Mouse (Mus musculus): ENCODE data around the gene Oat. TPM values are rescaled to one million over a fixed set of nuclear protein-coding genes. Genes with fewer than 3 reads are reported as not detected.
A peak's percentile ranks its signal among the peaks of the same experiment; 100 is the strongest.

Gene Oat
- total RNA-seq (2014; fragmentation: Nextera tagmentation) (147 and 193 TPM in 2 replicates), total RNA-seq (2017) (236 and 240 TPM in 2 replicates)

DNA sequence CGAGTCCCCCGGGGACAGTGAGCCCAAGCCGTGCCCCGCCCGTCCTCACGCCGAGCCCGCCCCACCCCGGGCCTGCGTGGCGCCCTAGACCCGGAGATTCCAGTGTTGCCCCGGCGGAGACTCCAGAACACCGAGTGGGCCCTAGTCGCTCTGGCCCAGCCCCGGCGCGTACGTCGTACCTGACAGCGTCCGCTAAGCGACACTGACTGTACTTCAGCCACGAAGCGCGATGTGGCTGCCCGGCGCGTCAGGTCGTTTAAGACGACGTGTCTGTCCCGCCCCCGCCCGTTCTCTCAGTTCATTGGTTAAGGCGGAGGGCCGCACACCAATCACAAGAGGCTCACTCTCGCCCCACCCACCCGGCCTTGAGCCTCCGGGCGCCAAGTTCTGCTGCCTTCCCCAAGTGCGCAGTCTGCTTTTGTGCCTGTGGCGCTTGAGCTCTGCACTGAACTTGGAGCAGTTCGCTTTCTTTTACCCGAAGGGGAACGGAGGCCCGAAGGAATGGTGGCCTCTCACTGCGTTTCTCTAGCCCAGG is at the start of gene Oat:
Gene Oat, minus strand, starts transcription at position 283 of the 535 bp plus-strand sequence.
- peak; percentile 95 for ATAC-seq (replicated peaks; ENCODE audit: low FRiP score, low TSS enrichment, poor library complexity, severe bottlenecking)

DNA sequence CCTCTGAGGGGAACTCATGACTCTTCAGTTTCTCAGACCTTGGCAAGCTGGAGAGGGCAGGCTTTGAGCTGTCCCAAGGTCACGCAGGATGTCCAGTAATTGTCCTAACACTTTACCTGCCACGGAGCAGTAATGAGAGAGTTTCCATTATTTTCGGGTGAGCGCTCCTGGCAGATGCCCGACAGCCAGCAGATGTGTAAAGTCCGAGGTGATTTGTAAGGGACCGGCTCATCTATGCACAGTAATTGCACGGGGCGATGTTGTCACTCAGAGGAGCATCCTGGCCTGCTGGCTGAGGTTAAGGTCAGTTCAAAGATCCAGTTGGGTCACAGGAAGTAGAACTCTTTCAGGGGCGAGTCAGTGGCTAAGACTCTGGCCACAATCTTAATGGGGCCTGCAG is 48.0 kb upstream of the Oat start:
- no peak for ATAC-seq (replicated peaks; ENCODE audit: low FRiP score, low TSS enrichment, poor library complexity, severe bottlenecking)

DNA sequence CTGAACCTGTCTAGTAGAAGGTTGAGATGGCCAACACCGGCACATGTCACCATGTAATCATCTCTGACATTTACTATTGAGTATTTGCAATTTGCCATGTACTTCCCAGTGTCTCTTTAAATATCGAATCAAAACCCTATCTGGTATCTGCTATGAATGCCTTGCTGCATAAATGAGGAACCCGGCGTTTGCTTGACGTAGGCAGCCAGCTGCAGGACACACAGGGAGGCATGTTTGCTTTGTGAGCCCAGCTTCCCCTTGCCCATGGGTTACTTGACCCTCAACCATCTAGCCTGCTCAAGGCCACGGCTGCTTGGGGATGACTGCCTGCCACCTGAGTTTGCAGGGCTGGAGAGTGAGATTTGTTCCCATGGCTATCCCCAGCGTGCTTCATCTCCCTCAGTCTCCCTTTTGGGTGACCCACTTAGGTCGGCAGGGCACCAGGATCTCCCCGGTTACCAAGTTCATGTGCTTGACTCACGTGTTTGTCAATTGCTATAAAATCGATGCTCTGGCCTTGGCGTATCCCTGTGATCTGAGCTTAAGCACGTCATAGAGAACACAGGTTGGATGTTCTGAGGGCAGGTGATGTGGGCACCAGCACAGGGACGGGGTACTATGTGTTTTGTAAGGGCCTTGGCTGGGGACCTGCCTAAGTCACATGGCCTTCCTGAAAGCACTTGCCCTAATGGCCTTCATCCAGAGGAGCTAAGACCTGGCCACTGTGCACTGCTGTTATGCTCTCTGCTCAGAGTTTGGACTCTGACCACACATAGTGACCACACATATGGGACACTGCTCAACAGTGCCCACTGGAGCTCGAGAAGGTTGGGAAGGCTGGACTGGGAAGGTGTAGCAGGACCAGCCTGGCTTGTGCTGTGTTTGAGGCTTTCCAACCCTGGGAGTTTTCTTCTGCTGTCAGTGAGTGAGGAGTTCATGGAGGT is 44.0 kb upstream of the Oat start:
- ATAC-seq (replicated peaks; ENCODE audit: low FRiP score, low TSS enrichment, poor library complexity, severe bottlenecking): no peak

DNA sequence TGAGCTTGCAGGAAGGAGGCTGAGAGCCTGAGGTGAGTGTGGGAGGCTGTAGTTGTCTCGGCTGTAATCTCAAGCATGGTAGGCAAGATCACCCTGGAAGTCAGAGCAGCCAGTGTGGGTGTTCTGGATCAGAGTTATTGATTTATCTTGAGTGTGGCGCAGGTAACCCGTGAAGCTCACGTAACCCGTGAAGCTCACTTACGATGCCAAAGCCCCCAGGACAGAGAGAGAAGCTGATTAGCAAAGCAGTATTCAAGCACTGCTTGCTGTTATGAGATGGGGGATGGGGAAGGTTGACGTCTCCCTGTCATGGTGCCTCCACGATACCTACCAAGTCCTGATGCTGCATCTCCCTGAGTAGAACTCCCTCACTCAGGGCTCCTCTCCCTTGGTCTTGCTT is 43.4 kb upstream of the Oat start:
- no peak for ATAC-seq (replicated peaks; ENCODE audit: low FRiP score, low TSS enrichment, poor library complexity, severe bottlenecking)

DNA sequence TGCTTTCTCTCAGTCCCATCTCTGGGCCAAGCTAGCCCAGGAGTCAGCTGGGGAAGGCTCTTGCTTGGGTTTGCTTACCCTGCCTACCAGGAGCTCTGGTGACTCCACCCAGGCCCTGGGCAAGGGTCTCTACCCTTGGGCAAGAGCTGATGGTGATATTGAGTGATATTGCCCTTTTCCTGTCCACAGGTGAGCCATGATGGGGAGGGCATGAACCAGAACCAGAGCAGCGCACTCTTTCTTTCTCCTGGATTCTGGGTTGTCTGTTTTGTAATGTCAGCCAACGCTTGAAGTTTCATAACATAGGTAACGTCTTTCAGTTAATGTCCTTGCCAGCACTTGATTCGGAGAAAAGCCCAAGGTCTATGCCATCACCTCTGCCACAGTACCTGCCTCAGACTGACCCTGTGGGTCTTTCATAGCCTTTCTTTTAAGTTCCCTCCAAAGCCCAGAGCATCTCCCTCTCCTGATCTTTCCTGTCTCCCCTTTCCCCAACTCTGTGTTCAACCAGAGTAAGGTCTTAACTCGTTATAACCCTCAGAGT is 40.9 kb upstream of the Oat start:
- ATAC-seq (replicated peaks; ENCODE audit: low FRiP score, low TSS enrichment, poor library complexity, severe bottlenecking): no peak

DNA sequence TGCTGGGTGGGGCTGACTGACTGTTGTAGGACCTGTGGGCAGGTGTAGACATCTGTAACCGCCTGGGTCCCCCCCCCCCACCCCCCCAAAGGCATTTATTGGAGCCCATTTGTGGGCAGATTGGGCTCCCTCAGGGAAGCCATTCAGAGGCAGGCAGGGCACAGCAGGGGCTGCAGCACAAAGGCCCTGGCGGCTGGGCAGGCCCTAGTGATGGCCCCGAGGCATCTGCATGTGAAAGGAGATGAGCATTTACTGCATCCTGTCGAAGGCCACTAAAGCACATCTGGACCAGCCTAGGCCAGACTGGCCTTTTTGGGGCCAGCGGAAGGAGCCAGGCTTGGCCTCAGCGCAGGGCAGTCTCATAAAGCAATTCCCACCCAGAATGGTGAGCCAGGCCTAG is 40.2 kb upstream of the Oat start:
- ATAC-seq (replicated peaks; ENCODE audit: low FRiP score, low TSS enrichment, poor library complexity, severe bottlenecking): no peak

DNA sequence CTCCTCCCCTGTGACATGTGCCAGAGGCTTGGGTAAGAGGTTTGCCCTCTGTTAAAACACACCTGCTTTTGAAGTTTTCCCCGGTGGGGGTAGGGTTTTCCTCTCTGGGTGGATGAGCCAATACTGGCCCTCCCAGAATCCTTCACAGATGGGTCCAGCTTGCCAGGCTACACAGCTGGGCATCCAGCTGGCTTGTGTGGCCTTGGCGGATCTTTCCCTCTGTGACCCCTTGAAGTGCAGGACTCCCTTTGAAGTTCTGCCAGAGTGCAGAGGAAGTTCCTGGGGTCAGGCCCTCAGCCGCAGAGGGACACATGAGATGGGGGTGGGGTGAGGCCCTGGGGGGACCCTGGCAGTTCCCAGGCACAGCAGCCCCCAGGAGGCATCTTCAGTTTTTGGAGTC is 39.1 kb upstream of the Oat start:
- ATAC-seq (replicated peaks; ENCODE audit: low FRiP score, low TSS enrichment, poor library complexity, severe bottlenecking): no peak

DNA sequence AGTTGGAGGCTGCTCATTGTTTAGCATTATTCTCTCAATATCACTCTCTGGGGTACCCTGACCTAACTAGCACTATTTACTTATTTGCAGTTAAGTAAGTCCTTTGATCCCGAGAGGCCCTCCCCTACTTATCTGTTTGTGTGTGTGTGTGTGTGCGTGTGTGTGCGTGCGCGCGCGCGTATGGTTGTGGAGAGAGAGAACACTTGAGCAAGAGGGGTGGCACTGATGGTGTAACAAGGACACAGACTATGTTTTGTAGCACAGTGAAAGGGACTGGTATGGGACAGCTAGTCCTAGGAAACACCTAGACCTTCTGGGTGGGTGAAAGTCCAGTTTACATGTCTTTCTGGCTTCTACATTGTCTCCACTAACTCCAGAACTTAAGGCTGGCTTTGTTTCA is 35.3 kb upstream of the Oat start:
- ATAC-seq (replicated peaks; ENCODE audit: low FRiP score, low TSS enrichment, poor library complexity, severe bottlenecking): no peak

DNA sequence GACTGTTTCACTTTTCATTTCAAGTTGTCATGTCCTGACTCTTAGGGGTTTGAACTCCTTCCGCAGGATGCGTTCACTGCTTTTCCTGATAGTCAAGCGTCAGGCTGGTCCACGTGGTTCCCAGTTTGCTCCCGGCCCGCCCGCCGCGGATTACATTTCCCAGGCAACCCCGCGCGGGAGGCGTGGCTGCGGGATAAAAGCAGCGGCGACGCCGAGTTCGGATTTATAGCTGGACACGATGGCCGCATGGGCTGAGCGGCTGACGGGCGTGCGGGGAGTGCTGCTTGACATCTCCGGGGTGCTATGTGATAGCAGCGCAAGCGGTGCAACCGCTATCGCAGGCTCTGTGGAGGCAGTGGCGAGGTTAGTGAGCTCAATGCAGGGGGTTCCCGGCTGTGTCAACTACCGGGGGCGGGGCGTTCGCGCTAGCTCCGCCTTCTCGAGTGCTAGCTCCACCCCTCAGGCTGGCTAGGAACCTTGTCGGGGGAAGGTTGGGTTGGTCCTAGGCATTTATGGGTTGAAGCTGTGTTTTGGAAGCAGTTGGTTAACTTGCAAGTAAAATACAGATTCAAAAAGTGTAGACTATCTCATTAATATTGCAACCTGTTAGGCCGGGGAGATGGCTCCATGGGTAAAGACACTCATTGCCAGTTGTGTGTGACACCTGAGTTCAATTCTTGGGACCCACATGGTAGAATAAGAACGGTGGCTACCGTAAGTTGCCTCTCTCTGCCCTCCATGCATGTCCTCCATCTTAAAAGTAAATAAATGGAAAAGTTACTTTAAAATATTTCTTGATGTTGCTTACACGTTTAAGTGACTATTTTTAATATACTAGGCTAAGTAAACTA is 34.5 kb upstream of the Oat start, which contains the start of gene Lhpp:
Gene Lhpp, plus strand, starts transcription at position 171 of the 851 bp plus-strand sequence.
- peak; percentile 95 for ATAC-seq (replicated peaks; ENCODE audit: low FRiP score, low TSS enrichment, poor library complexity, severe bottlenecking)

DNA sequence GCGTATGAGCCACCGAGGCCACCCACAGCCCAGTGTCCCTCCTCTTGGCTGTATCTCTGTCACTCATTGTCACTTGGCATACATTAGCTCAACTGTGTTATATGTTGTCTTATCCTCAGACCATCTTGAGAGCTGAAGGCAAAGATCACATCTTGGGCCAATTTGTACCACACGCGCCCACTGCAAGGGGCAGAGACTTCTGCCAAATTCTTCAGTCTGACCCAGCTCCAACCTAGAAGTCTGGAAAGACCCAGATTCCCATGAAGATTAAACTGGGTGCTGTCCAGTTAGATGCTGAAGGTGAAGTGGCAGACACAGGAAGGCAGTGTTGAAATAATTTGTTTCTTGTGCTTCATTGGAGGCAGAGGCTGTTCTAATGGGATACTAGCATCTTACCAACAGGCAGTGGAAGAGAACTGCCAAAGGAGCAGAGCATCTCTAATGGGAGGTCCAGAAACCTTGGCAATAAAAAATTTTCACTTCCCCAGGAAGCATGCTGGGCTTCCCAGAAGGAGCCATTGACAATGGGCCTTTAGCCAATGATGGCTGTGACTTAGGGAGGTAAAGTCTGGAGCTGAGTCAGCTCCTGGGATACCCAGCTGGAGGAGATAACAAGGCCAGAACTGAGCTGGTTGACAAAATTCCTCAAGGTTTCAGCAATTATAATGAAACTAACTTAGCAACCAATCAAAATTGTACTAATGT is 32.3 kb upstream of the Oat start:
- ATAC-seq (replicated peaks; ENCODE audit: low FRiP score, low TSS enrichment, poor library complexity, severe bottlenecking): no peak

DNA sequence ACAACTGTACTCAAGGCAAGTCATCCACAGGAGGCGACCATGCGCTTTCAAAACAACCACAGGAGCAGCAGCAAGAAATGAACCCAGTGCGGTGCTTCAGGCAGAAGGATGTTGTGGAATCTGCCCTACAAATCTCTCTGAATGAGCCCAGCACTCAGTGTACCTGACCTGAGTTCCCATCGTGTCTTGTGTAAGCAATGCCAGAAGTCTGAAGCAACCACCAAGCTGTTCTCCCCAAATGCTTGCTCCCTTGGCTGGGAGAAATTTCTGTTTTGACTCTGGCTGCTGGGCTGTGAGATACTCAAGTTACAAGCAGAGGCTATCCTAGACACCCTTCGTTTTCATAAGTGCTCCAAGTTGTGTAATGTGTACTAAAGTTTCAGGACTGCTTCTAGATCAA is 29.5 kb upstream of the Oat start:
- ATAC-seq (replicated peaks; ENCODE audit: low FRiP score, low TSS enrichment, poor library complexity, severe bottlenecking): no peak

DNA sequence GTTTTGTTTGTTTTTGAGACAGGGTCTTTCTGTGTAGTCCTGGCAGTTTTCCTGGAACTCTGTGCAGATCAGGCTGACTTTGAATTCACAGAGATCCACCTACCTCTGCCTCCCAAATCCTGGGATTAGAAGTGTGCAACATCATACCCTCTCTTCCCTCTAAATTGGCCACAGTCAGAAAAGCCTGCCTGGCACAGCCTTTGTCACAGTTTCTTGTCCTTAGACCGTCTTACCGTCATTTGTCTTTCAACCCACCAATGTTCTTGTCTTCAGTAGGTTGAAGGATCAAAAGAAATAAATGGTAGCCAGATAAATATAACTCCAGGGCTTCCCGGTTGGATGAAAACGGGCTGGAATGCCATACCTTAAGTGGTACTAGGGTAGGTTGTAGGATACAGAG is 28.5 kb upstream of the Oat start:
- no peak for ATAC-seq (replicated peaks; ENCODE audit: low FRiP score, low TSS enrichment, poor library complexity, severe bottlenecking)

DNA sequence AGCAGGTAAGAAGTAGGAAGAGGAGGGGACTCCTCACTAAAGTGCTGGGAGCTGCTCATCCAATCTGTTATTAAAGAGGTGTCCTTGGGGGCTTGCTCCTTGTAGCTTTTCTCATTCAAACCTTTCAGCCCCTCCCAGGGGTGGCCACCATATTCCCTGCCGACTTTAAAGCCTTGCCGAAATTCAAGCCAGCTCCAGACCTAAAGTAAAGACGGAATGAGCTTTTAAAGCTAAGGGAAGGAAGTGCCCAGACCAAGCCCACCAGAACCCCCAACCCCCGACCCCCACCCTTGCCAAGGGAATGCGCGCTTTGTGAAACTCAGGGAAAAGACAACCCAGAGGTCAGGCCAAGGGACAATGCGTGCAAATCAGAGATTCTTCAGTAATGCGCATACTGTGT is 24.7 kb upstream of the Oat start:
- ATAC-seq (replicated peaks; ENCODE audit: low FRiP score, low TSS enrichment, poor library complexity, severe bottlenecking): no peak

DNA sequence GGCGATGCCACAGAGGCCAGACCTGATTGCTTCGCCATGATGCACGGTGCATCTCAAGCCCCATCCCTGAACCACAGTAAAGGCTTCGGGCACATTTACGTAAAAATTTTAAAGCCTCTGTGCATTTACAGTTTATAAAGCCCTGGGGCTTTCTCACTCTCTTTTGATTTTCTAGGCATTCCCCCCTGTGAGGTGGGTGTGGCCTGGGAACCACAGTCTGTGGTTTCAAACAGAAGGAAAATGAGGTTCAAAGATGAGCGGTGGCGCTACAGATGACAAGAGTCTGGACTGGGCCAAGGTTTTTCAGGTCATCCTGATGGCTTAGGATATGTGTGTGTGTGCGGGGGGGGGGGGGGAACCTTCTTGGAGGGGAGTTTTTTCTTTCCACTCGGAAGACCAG is 23.8 kb upstream of the Oat start:
- no peak for ATAC-seq (replicated peaks; ENCODE audit: low FRiP score, low TSS enrichment, poor library complexity, severe bottlenecking)

DNA sequence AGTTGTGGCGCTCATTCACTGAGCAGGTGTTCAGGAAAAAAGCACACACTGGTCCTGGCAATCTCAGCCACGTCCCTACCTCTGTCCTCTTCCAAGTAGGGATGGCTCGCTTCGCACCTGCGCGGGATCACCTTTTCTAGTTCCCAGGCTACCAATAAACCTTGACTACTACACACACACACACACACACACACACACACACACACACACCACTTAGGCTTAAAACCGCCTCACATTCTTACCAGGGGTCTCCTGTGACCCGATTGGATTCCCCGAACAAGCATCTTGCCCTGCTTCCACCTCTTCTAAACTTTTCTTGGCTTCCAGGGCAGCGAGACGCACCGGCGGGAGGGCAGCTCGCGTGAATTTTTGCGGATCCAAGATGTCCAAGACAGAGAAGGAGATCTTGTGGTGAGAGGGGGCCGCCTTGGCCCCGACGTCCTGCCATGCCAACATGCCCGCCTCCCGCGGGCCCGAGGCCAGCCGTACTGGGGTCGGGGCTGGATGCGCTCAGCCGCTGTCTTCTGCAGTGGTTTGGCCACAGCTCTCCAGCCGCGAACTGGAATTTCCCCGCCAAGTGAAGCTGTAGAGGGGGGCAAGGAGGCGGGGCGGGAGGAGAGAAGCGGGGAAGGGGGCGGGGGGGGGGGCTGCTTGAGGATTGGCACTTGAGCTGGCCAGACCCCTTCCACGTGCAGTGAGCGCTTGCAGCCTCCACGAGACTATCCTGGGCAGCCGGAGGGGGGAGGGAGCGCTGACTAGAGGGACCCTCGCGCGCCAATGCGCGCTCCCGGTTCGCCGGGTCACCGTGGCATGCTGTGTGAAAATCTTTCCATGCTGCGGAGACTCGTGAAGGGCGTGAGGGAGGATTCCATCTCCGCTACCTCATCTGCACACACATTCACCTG is 23.1 kb upstream of the Oat start, which contains the start of gene Nkx1-2:
Gene Nkx1-2, minus strand, starts transcription at position 567 of the 905 bp plus-strand sequence.
- no peak for ATAC-seq (replicated peaks; ENCODE audit: low FRiP score, low TSS enrichment, poor library complexity, severe bottlenecking)

DNA sequence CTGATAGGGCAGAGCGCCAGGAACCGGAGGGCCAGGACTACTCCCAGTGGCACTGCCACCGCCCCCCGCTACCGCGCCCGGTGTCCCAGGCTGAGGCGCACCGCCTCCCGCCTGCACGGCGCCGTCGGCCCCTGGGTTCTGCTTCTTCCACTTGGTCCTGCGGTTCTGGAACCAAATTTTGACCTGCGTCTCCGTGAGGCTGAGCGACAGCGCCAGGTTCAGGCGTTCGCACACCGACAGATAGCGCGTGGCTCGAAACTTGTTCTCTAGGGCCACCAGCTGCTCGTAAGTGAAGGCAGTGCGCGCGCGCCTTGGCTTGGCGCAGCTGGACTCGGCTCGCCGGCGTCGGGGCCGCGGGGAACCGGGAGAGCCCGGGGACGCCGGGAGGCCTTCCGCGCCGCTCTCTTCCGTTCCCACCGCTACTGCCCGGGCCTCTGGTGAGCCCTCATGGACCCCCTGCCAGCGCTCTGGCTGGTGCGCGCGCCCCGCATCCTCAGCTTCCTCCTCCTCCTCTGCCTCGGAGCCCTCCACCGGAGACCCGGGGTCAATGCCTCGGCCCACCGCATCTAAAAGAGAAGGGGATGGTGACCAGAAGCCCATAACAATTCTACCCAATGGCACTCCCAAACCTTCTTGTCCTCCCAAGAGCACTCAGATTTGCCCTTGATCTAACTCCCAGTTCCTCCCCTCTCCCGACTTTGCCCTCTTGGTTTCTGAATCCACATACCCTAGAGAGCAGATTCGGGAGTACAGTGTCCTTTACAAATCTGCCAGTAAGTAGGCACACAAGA is 21.2 kb upstream of the Oat start:
- peak; percentile 52 for ATAC-seq (replicated peaks; ENCODE audit: low FRiP score, low TSS enrichment, poor library complexity, severe bottlenecking)

DNA sequence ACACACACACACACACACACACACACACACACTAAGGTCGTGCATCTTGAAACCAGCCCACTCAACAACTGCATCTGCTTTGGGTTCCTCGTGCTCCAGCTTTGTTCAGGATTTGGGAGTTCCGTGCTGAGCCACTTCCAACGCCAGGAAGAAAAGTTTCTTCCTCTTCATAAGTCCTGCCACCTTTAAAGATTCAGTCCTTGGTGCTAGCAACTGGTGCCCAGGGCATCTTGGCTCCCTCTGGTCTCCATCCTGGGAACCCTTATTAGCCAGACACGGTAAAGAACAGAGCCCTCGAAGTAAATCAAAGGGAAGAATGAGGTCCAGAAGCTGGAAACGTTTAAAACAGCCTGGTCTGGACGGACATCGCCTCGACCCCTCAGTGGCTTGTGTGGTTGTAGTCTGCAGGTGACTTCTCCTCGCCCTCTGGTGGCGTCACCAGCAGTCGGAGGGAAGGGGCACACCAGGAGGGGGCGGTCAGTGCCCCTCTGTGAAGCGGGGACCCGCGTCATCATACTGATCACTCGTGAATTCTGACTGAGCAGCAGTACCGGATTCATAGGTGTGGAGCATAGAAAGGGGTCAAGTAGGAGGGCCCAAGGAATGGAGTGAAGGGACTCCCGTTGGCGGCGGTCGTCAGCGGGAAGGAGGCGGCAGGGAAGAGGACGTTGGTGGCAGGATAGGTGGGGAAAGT is 20.5 kb upstream of the Oat start:
- ATAC-seq (replicated peaks; ENCODE audit: low FRiP score, low TSS enrichment, poor library complexity, severe bottlenecking): no peak
